Mouse (Mus musculus) testis, adult 10 weeks (tissue): ENCODE data around the gene Ttc37. TPM values are rescaled to one million over a fixed set of nuclear protein-coding genes. Genes with fewer than 3 reads are reported as not detected.

ENCODE experiments used
- polyA plus RNA-seq: library from polyadenylated mRNA; stranded (reverse); fragments of 350-450 nt; fragmentation: Illumina TruSeq; extraction: RNeasy Lipid Tissue Mini Kit (QIAGEN cat#74804); gene quantifications from one replicate; pipeline ENCODE4 v1.2.3, GENCODE M21; 2014; ENCODE audit warnings: low read depth, low replicate concordance

Ttc37 gene
- polyA plus RNA-seq, result 17.0 TPM

GRCm38 (mm10) chr13:76098493-76099303 is at the start of gene Ttc37, which contains the start of gene Arsk:
Ttc37 (plus strand) TSS chr13:76098734.
Arsk (minus strand) TSS chr13:76098660.

GRCm38 (mm10) chr13:76056896-76057266 is 41.7 kb upstream of the Ttc37 start, which contains the start of gene Gpr150:
Gpr150 (minus strand) TSS chr13:76056996.

Other genes with a start within 250 kb of the Ttc37 start
- gene Rhobtb3, start 154.8 kb upstream of the Ttc37 start, polyA plus RNA-seq, result 30.7 TPM
- 294 TPM for gene Spata9, start 131.6 kb upstream of the Ttc37 start, polyA plus RNA-seq
- gene Rfesd, start 80.0 kb upstream of the Ttc37 start, polyA plus RNA-seq, result 128 TPM
- not detected for gene Gpr150, start 41.7 kb upstream of the Ttc37 start, polyA plus RNA-seq
- 19.8 TPM for gene Arsk, start 74 bp upstream of the Ttc37 start, polyA plus RNA-seq
- gene Fam81b, start 206.3 kb downstream of the Ttc37 start, polyA plus RNA-seq, result 145 TPM